Mouse (Mus musculus) CH12.LX (cell line): ENCODE data around the gene Atp7a. TPM values are rescaled to one million over a fixed set of nuclear protein-coding genes. Genes with fewer than 3 reads are reported as not detected.
A peak's percentile ranks its signal among the peaks of the same experiment; 100 is the strongest.

Source experiments
- DNase-seq: peaks from one replicate; pipeline ENCODE4 v3.0.0-alpha.2; 2013; ENCODE audit errors: extremely low read depth
- H3K27ac ChIP-seq: 2 replicates; pipeline ENCODE4 v1.5.1; 2012; ENCODE audit warnings: low read depth, mild to moderate bottlenecking, control low read depth, moderate library complexity; ENCODE audit not compliant: insufficient read depth
- H3K27me3 ChIP-seq: replicated peaks from 2 replicates; pipeline ENCODE3; 2012; ENCODE audit warnings: inconsistent platforms
- H3K36me3 ChIP-seq, 2 experiments: replicated peaks in 1 of 2; 2 replicates each; pipeline versions ENCODE3 to v1.6.1; 2012; ENCODE audit warnings: inconsistent platforms in 1 of 2, low read length in 1 of 2, mild to moderate bottlenecking in 1 of 2, mixed read lengths in 1 of 2, moderate library complexity in 1 of 2; ENCODE audit not compliant: control insufficient read depth in 1 of 2, insufficient read depth in 1 of 2
- H3K4me1 ChIP-seq, 2 experiments: 2 replicates each; pipeline ENCODE4 v1.6.1; 2012; ENCODE audit warnings: inconsistent platforms in 1 of 2, moderate library complexity in 1 of 2; ENCODE audit not compliant: insufficient read depth in 2 of 2, control insufficient read depth in 1 of 2
- H3K4me2 ChIP-seq: 2 replicates; pipeline ENCODE4 v1.6.1; 2012; ENCODE audit warnings: low read depth, mild to moderate bottlenecking, control low read depth; ENCODE audit not compliant: poor library complexity, insufficient read depth, severe bottlenecking
- H3K4me3 ChIP-seq, 3 experiments: fragments of 150-350 bp in 1 of 3; sonication (generic) in 1 of 3; replicated peaks in 1 of 3; 2 replicates each; pipeline versions ENCODE3 to v1.5.1; 2011 to 2012; ENCODE audit warnings: low read depth in 2 of 3, low read length in 2 of 3, mild to moderate bottlenecking in 2 of 3, moderate library complexity in 2 of 3, control low read depth in 1 of 3, improper control_type of control experiment in 1 of 3, inconsistent platforms in 1 of 3, mixed read lengths in 1 of 3; ENCODE audit not compliant: poor library complexity in 1 of 3
- H3K79me2 ChIP-seq: replicated peaks from 2 replicates; pipeline ENCODE4 v1.6.1; 2012; ENCODE audit warnings: mild to moderate bottlenecking, moderate library complexity; ENCODE audit not compliant: control insufficient read depth, poor library complexity, insufficient read depth, severe bottlenecking; ENCODE audit errors: extremely low read depth
- H3K9ac ChIP-seq: 2 replicates; pipeline ENCODE4 v1.6.1; 2012; ENCODE audit warnings: low read depth, mild to moderate bottlenecking, control low read depth, moderate library complexity; ENCODE audit not compliant: insufficient read depth
- H3K9me3 ChIP-seq: replicated peaks from 2 replicates; pipeline ENCODE3; 2012; ENCODE audit warnings: low read length, inconsistent platforms, mixed read lengths
- CHD2 ChIP-seq: IDR thresholded peaks from 2 replicates; pipeline ENCODE4 v1.6.1; 2011; ENCODE audit warnings: low read length, improper control_type of control experiment
- CTCF ChIP-seq, 2 experiments: IDR thresholded peaks in 1 of 2; conservative IDR thresholded peaks in 1 of 2; 2 replicates each; pipeline ENCODE4 v1.5.1; 2011 to 2012; ENCODE audit warnings: low read depth in 2 of 2, low read length in 2 of 2, improper control_type of control experiment in 1 of 2, inconsistent platforms in 1 of 2, mild to moderate bottlenecking in 1 of 2, moderate library complexity in 1 of 2
- E2F4 ChIP-seq: IDR thresholded peaks from 2 replicates; pipeline ENCODE4 v1.6.1; 2011; ENCODE audit warnings: low read depth, low read length, improper control_type of control experiment; ENCODE audit not compliant: insufficient replicate concordance
- ELF1 ChIP-seq: IDR thresholded peaks from 2 replicates; pipeline ENCODE4 v1.6.1; 2014; ENCODE audit warnings: low read depth, mild to moderate bottlenecking, inconsistent platforms, low read length, improper control_type of control experiment
- EP300 ChIP-seq: IDR thresholded peaks from 2 replicates; pipeline ENCODE4 v1.6.1; 2011; ENCODE audit warnings: low read length, improper control_type of control experiment
- GABPA ChIP-seq: IDR thresholded peaks from 2 replicates; pipeline ENCODE4 v1.6.1; 2012; ENCODE audit warnings: low read depth, low read length, improper control_type of control experiment, inconsistent platforms; ENCODE audit not compliant: insufficient replicate concordance
- IRF4 ChIP-seq: IDR thresholded peaks from 2 replicates; pipeline ENCODE4 v1.6.1; 2014; ENCODE audit warnings: low read depth, mild to moderate bottlenecking, inconsistent platforms, low read length, improper control_type of control experiment
- JUND ChIP-seq: conservative IDR thresholded peaks from 2 replicates; pipeline ENCODE4 v1.6.1; 2011; ENCODE audit warnings: low read depth, low read length, improper control_type of control experiment
- KAT2A ChIP-seq: IDR thresholded peaks from 2 replicates; pipeline ENCODE4 v1.6.1; 2012; ENCODE audit warnings: low read length, improper control_type of control experiment, inconsistent platforms; ENCODE audit not compliant: insufficient replicate concordance
- MAFK ChIP-seq: IDR thresholded peaks from 2 replicates; pipeline ENCODE4 v1.6.1; 2011; ENCODE audit warnings: low read length, improper control_type of control experiment; ENCODE audit not compliant: insufficient replicate concordance
- MXI1 ChIP-seq: IDR thresholded peaks from 2 replicates; pipeline ENCODE4 v1.6.1; 2011; ENCODE audit warnings: mild to moderate bottlenecking, low read depth, low read length, improper control_type of control experiment
- NELFE ChIP-seq: IDR thresholded peaks from 2 replicates; pipeline ENCODE4 v1.6.1; 2011; ENCODE audit warnings: low read depth, low read length, improper control_type of control experiment
- POLR2A ChIP-seq: IDR thresholded peaks from 2 replicates; pipeline ENCODE4 v1.6.1; 2011; ENCODE audit warnings: low read depth, mild to moderate bottlenecking, improper control_type of control experiment, low read length
- RAD21 ChIP-seq: IDR thresholded peaks from 2 replicates; pipeline ENCODE4 v1.6.1; 2011; ENCODE audit warnings: low read depth, mild to moderate bottlenecking, low read length, improper control_type of control experiment, moderate library complexity
- SIN3A ChIP-seq: IDR thresholded peaks from 2 replicates; pipeline ENCODE4 v1.6.1; 2012; ENCODE audit warnings: low read length, improper control_type of control experiment, inconsistent platforms
- SMC3 ChIP-seq: IDR thresholded peaks from 2 replicates; pipeline ENCODE4 v1.6.1; 2011; ENCODE audit warnings: low read depth, low read length, improper control_type of control experiment
- TCF12 ChIP-seq: IDR thresholded peaks from 2 replicates; pipeline ENCODE4 v1.6.1; 2014; ENCODE audit warnings: low read depth, mild to moderate bottlenecking, inconsistent platforms, low read length, improper control_type of control experiment
- UBTF ChIP-seq: IDR thresholded peaks from 2 replicates; pipeline ENCODE4 v1.6.1; 2012; ENCODE audit warnings: low read depth, mild to moderate bottlenecking, inconsistent platforms, low read length, improper control_type of control experiment, moderate library complexity
- ZC3H11A ChIP-seq: IDR thresholded peaks from 2 replicates; pipeline ENCODE4 v1.6.1; 2012; ENCODE audit warnings: low read depth, mild to moderate bottlenecking, inconsistent platforms, low read length, improper control_type of control experiment
- ZKSCAN1 ChIP-seq: IDR thresholded peaks from 2 replicates; pipeline ENCODE4 v1.6.1; 2012; ENCODE audit warnings: low read depth, inconsistent platforms, low read length, improper control_type of control experiment, borderline replicate concordance
- ZMIZ1 ChIP-seq: IDR thresholded peaks from 2 replicates; pipeline ENCODE4 v1.6.1; 2012; ENCODE audit warnings: low read depth, mild to moderate bottlenecking, inconsistent platforms, low read length, improper control_type of control experiment
- ZNF384 ChIP-seq: IDR thresholded peaks from 2 replicates; pipeline ENCODE4 v1.6.1; 2012; ENCODE audit warnings: low read depth, low read length, improper control_type of control experiment, inconsistent platforms
- dilution Hi-C: fragments of 300-500 bp; cut with MboI; formaldehyde crosslinking; loops from 2 replicates; pipeline ENCODE4 v1.14.3; 2020; ENCODE audit warnings: low sequenced_read_pairs; ENCODE audit not compliant: extremely low pct_unique_long_range_greater_than_20kb, extremely low pct_ligation_motif_present
- in situ Hi-C: fragments of 300-500 bp; cut with MboI; formaldehyde crosslinking; loops from 3 replicates; pipeline ENCODE4 v1.14.3; 2019; ENCODE audit warnings: low sequenced_read_pairs, low pct_ligation_motif_present, low pct_unique_long_range_greater_than_20kb, mixed read lengths
- polyA plus RNA-seq: library from polyadenylated mRNA; unstranded; fragments of >175 nt; gene quantifications from 2 replicates; pipeline ENCODE4 v1.2.1, GENCODE M21; 2012; ENCODE audit warnings: low read depth; ENCODE audit not compliant: insufficient read length
- total RNA-seq, 2 experiments: library from RNA; depleted of rRNA; stranded (reverse); fragments of 300-350 nt in 1 of 2; fragments of >200 nt in 1 of 2; gene quantifications; 2 replicates each; pipeline ENCODE4 v1.2.3; 2012 to 2014

Gene Atp7a
- total and polyA plus RNA-seq, 3 experiments: 2.2 to 5.4 (median 4.0) TPM

- no peak for TF ChIP-seq KAT2A
- no peak for TF ChIP-seq SIN3A
- TF ChIP-seq TCF12: no peak
- TF ChIP-seq MXI1: no peak
- TF ChIP-seq CTCF (conservative IDR thresholded peaks at IDR 0.05 in 1 of 2, IDR thresholded peaks at IDR 0.05 in 1 of 2; ENCODE audit: low read depth in 2 of 2, low read length in 2 of 2): peak in 1 of 2 experiments; percentile 52; a peak in 2 of 4 replicates
- peak; percentile 31 for TF ChIP-seq SMC3
- TF ChIP-seq E2F4: no peak
- TF ChIP-seq RAD21: peak; percentile 48
- TF ChIP-seq NELFE: no peak
- no peak for TF ChIP-seq EP300
- Histone ChIP-seq H3K79me2 (no peaks in the 10 kb centered on the region), H3K36me3 (peaks cover 13 to 30% of the 10 kb centered on the region in 2 experiments), H3K27me3 (no peaks in the 10 kb centered on the region), H3K4me3 (no peak overlapping the region), H3K4me2 (no peak overlapping the region), H3K27ac (no peak overlapping the region), H3K4me1 (no peaks in the 10 kb centered on the region), H3K9ac (no peak overlapping the region), H3K9me3 (no peaks in the 10 kb centered on the region)
- in situ Hi-C loops: no loop called here
- no peak for DNase-seq
- dilution Hi-C loops: no loop called here
These were observed 78.4 kb downstream of the Atp7a start for GRCm38 (mm10) chrX:106105464-106105863.

GRCm38 (mm10) chrX:106113881-106114280 lies 86.8 kb downstream of the Atp7a start:
- Histone ChIP-seq H3K36me3 (peaks cover 6 to 16% of the 10 kb centered on the region in 2 experiments), H3K27me3 (no peaks in the 10 kb centered on the region), H3K9me3 (no peaks in the 10 kb centered on the region), H3K4me2 (no peak overlapping the region), H3K4me3 (no peak overlapping the region), H3K27ac (no peak overlapping the region), H3K9ac (no peak overlapping the region), H3K79me2 (no peaks in the 10 kb centered on the region), H3K4me1 (no peaks in the 10 kb centered on the region)
- dilution Hi-C loops: no loop called here
- no peak for DNase-seq
- in situ Hi-C loops: no loop called here
- TF ChIP-seq GABPA (no peak), ELF1 (no peak), MAFK (no peak)

- Histone ChIP-seq H3K9ac (no peak overlapping the region), H3K4me1 (no peaks in the 10 kb centered on the region), H3K27me3 (no peaks in the 10 kb centered on the region), H3K4me3 (no peak overlapping the region), H3K9me3 (no peaks in the 10 kb centered on the region), H3K27ac (no peak overlapping the region), H3K79me2 (no peaks in the 10 kb centered on the region), H3K36me3 (peaks cover 6 to 16% of the 10 kb centered on the region in 2 experiments), H3K4me2 (no peak overlapping the region)
- in situ Hi-C loops: no loop called here
- DNase-seq: no peak
- TF ChIP-seq CHD2 (no peak), MXI1 (no peak), ZKSCAN1 (no peak), UBTF (no peak), RAD21 (no peak), SMC3 (no peak), IRF4 (no peak), KAT2A (no peak), JUND (no peak), E2F4 (no peak), ZMIZ1 (no peak), CTCF (conservative IDR thresholded peaks at IDR 0.05 in 1 of 2, IDR thresholded peaks at IDR 0.05 in 1 of 2; ENCODE audit: low read depth in 2 of 2, low read length in 2 of 2) (no peak), ZNF384 (no peak), GABPA (no peak), POLR2A (no peak), MAFK (no peak), ZC3H11A (no peak)
- dilution Hi-C loops: no loop called here
These were observed 87.6 kb downstream of the Atp7a start for GRCm38 (mm10) chrX:106114674-106115073.
